Mouse (Mus musculus): ENCODE results near the gene Rel. TPM values are rescaled to one million over a fixed set of nuclear protein-coding genes. Genes with fewer than 3 reads are reported as not detected.

Gene Rel
- total RNA-seq, 2 experiments from 2014 or later: 3.5 to 4.2 TPM

- DNase-seq (ENCODE audit: low spot score): no peak
Observed at GRCm38 (mm10) chr11:23746102-23746501, 24.7 kb downstream of the Rel start.

GRCm38 (mm10) chr11:23744352-23744751 is 26.4 kb downstream of the Rel start:
- DNase-seq (ENCODE audit: low spot score): no peak

GRCm38 (mm10) chr11:23741386-23741785 is 29.4 kb downstream of the Rel start:
- no peak for DNase-seq (ENCODE audit: low spot score)

GRCm38 (mm10) chr11:23740895-23741294 is 29.9 kb downstream of the Rel start:
- DNase-seq (ENCODE audit: low spot score): no peak

- no peak for DNase-seq (ENCODE audit: low spot score)
Observed at GRCm38 (mm10) chr11:23735820-23736470, 34.8 kb downstream of the Rel start.

- DNase-seq (ENCODE audit: low spot score): no peak
Observed at GRCm38 (mm10) chr11:23734749-23735286, 36.0 kb downstream of the Rel start.

GRCm38 (mm10) chr11:23732840-23733239 is 37.9 kb downstream of the Rel start:
- no peak for DNase-seq (ENCODE audit: low spot score)

GRCm38 (mm10) chr11:23730120-23730519 is 40.6 kb downstream of the Rel start:
- no peak for DNase-seq (ENCODE audit: low spot score)

GRCm38 (mm10) chr11:23728186-23728585 is 42.6 kb downstream of the Rel start:
- DNase-seq (ENCODE audit: low spot score): no peak

GRCm38 (mm10) chr11:23726441-23726840 is 44.3 kb downstream of the Rel start:
- no peak for DNase-seq (ENCODE audit: low spot score)

GRCm38 (mm10) chr11:23725850-23726249 is 44.9 kb downstream of the Rel start:
- DNase-seq (ENCODE audit: low spot score): no peak

GRCm38 (mm10) chr11:23722326-23722725 is 48.4 kb downstream of the Rel start:
- DNase-seq (ENCODE audit: low spot score): no peak

- DNase-seq (ENCODE audit: low spot score): no peak
Observed at GRCm38 (mm10) chr11:23719825-23720224, 50.9 kb downstream of the Rel start.

GRCm38 (mm10) chr11:23718856-23719255 is 51.9 kb downstream of the Rel start:
- no peak for DNase-seq (ENCODE audit: low spot score)

GRCm38 (mm10) chr11:23712299-23712698 is 58.5 kb downstream of the Rel start:
- DNase-seq (ENCODE audit: low spot score): no peak

- no peak for DNase-seq (ENCODE audit: low spot score)
Observed at GRCm38 (mm10) chr11:23704604-23705294, 66.0 kb downstream of the Rel start.

GRCm38 (mm10) chr11:23701831-23702230 is 68.9 kb downstream of the Rel start:
- DNase-seq (ENCODE audit: low spot score): no peak

GRCm38 (mm10) chr11:23699414-23700095 is 71.2 kb downstream of the Rel start:
- no peak for DNase-seq (ENCODE audit: low spot score)

GRCm38 (mm10) chr11:23698526-23698925 is 72.2 kb downstream of the Rel start:
- no peak for DNase-seq (ENCODE audit: low spot score)

GRCm38 (mm10) chr11:23695847-23696246 is 74.9 kb downstream of the Rel start:
- no peak for DNase-seq (ENCODE audit: low spot score)

- no peak for DNase-seq (ENCODE audit: low spot score)
Observed at GRCm38 (mm10) chr11:23693286-23693685, 77.5 kb downstream of the Rel start.

GRCm38 (mm10) chr11:23688060-23688459 is 82.7 kb downstream of the Rel start:
- no peak for DNase-seq (ENCODE audit: low spot score)

Measured in gastrocnemius, adult 18-20 months (tissue).